Mouse (Mus musculus) right cerebral cortex, postnatal 4 days (tissue): Measurements from ENCODE around the gene Slc11a1.

ENCODE experiments used
- DNase-seq: peaks from one replicate; pipeline ENCODE4 v3.0.0-alpha.2; 2022

Gene Slc11a1

GRCm38 (mm10) chr1:74412711-74413110, 37.7 kb downstream of the Slc11a1 start:
- DNase-seq, result no peak

GRCm38 (mm10) chr1:74415143-74415542, 40.1 kb downstream of the Slc11a1 start:
- DNase-seq, result no peak

GRCm38 (mm10) chr1:74418747-74419439, 43.9 kb downstream of the Slc11a1 start:
- no peak for DNase-seq

GRCm38 (mm10) chr1:74419440-74419794, 44.4 kb downstream of the Slc11a1 start:
- no peak for DNase-seq

GRCm38 (mm10) chr1:74423147-74423546, 48.2 kb downstream of the Slc11a1 start:
- DNase-seq, result no peak

GRCm38 (mm10) chr1:74425845-74426244, 50.9 kb downstream of the Slc11a1 start:
- DNase-seq, result no peak

GRCm38 (mm10) chr1:74433220-74433619, 58.2 kb downstream of the Slc11a1 start:
- DNase-seq, result no peak

GRCm38 (mm10) chr1:74434596-74434995, 59.6 kb downstream of the Slc11a1 start:
- no peak for DNase-seq

GRCm38 (mm10) chr1:74435563-74435962, 60.6 kb downstream of the Slc11a1 start:
- DNase-seq, result no peak
